Mouse (Mus musculus) hindbrain, embryonic 10.5 days (tissue): ENCODE data around the gene Sgpl1. TPM values are rescaled to one million over a fixed set of nuclear protein-coding genes. Genes with fewer than 3 reads are reported as not detected.
A peak's percentile ranks its signal among the peaks of the same experiment; 100 is the strongest.
"Not testable (repeated sequence)": the region's sequence is repeated elsewhere in the genome, so short reads cannot be mapped to it uniquely, and the experiment has no call there.

ENCODE experiments used
- DNase-seq: peaks from one replicate; pipeline ENCODE4 v3.0.0-alpha.2; 2017; ENCODE audit warnings: low spot score
- H3K27ac ChIP-seq: fragments of 300-500 bp; sonication (generic); 2 replicates; pipeline ENCODE4 v1.5.1; 2016; ENCODE audit warnings: mild to moderate bottlenecking, moderate library complexity
- H3K27me3 ChIP-seq: fragments of 300-500 bp; sonication (generic); 2 replicates; pipeline ENCODE4 v1.6.1; 2016; ENCODE audit warnings: mild to moderate bottlenecking; ENCODE audit not compliant: poor library complexity, insufficient read depth, severe bottlenecking
- H3K36me3 ChIP-seq: fragments of 300-500 bp; sonication (generic); 2 replicates; pipeline ENCODE4 v1.6.1; 2016; ENCODE audit warnings: mild to moderate bottlenecking, moderate library complexity
- H3K4me1 ChIP-seq: fragments of 300-500 bp; sonication (generic); replicated peaks from 2 replicates; pipeline ENCODE4 v1.6.1; 2016; ENCODE audit warnings: mild to moderate bottlenecking
- H3K4me3 ChIP-seq: fragments of 300-500 bp; sonication (generic); 2 replicates; pipeline ENCODE4 v1.5.1; 2016; ENCODE audit warnings: mild to moderate bottlenecking, moderate library complexity
- H3K9me3 ChIP-seq: fragments of 300-500 bp; sonication (generic); 2 replicates; pipeline ENCODE4 v1.6.1; 2016; ENCODE audit warnings: mild to moderate bottlenecking, moderate library complexity
- WGBS: fragments of 180-500 bp; shearing (Covaris S2); methylation state at CpG from one replicate; pipeline ENCODE4 v1.1.7; 2016; 5-methylcytosine and 5-hydroxymethylcytosine counted together
- polyA plus RNA-seq: library from polyadenylated mRNA; unstranded; fragments of >200 nt; fragmentation: Nextera tagmentation; extraction: Ambion mirVana; gene quantifications from 2 replicates; pipeline ENCODE4 v1.2.1, GENCODE M21; 2016

Gene Sgpl1
- polyA plus RNA-seq, 1 experiment from 2014 or later, result 73.0 TPM

DNA sequence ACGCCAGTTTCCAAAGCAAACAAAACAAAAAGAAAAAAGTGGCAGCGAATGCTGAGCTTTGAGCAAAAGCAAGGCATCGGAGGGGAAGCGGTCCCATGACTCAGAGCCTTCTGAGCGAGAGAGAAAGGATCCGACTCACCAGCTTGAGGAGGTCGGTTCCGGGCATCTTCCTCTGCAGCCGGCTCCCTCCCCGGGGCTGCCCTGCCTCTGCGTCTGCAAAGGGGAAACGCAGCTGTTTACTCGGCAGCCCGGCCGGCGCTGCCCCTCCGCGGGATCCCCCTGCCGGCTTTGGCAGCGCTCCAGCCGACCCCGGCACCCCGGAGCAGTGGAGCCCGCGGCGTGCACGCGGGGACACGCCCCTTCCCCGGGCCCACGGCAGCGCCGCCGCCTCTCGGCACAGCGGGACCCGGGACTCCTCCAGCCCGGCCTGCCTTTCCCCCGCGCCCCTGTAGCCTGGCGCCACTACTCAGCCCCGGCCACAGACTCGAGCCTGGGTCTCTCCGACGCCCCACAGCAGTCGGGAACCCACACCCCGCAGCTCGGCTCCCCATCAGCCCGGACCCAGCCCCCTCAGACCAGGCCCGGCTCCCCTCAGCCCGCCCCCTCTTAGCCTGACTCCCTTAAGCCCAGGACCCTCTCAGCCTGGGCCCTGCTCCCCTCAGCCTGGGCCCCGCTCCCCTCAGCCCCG is 1.2 kb downstream of the Sgpl1 start:
- peaks cover 30% of the 10 kb centered on the region for H3K4me1 ChIP-seq
- H3K27ac ChIP-seq, result peak overlapping the region; percentile 94
- peak; percentile 73 for DNase-seq
- no peaks in the 10 kb centered on the region for H3K27me3 ChIP-seq
- H3K36me3 ChIP-seq, result 0 out of 2 replicates have a peak, but pooled peaks cover 2% of the 10 kb centered on the region
- H3K4me3 ChIP-seq, result peak overlapping the region; percentile 96
- no peaks in the 10 kb centered on the region for H3K9me3 ChIP-seq
- WGBS, result under 1% methylated on average over 53 of the region's 53 CpGs

DNA sequence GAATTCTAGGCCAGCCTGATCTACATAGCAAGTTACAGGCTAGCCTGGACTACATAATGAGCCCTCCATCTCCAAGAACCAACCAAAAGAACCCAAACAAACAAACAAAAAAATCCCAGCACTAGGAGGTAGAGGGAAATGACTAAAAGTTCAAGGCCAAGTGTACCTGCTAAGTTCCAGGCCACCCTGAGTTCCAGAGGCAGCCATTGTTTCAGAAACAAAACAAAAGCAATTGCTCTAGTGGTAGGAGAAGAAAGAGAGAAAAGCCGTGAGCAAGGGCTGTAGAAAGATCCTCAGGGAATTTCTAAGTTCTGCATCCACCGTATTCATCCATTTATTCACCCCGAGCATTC is 1.8 kb downstream of the Sgpl1 start:
- Histone ChIP-seq H3K27me3 (no peaks in the 10 kb centered on the region), H3K4me1 (peaks cover 30% of the 10 kb centered on the region), H3K4me3 (peak overlapping the region; percentile 96), H3K27ac (peak overlapping the region; percentile 94), H3K9me3 (no peaks in the 10 kb centered on the region), H3K36me3 (0 out of 2 replicates have a peak, but pooled peaks cover 2% of the 10 kb centered on the region)
- 0% methylated on average over 3 of the region's 3 CpGs for WGBS
- no peak for DNase-seq

DNA sequence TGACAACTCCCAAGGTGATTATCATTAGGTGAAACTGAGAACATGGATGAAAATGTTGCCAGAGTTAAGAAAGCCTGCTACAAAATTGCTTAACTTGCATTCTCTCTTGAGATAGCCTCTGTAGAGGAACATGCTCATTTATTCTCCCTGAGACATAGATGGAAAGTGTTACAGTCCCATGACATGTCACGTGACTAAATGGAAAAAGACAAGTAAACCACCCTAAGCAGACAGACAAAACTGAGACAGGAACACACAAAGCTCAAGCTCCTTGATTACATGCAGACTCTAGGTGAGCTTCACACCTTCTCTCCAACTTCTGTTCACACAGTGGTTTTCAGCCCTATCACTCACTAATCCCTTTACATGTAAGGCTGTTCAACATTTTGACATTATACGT is 4.2 kb downstream of the Sgpl1 start:
- Histone ChIP-seq H3K36me3 (peaks cover 6% of the 10 kb centered on the region; the same call in 1 of the 2 replicates), H3K27ac (no peak overlapping the region), H3K9me3 (no peaks in the 10 kb centered on the region), H3K4me1 (peaks cover 29% of the 10 kb centered on the region), H3K4me3 (no peak overlapping the region), H3K27me3 (no peaks in the 10 kb centered on the region)
- WGBS, result 94% methylated on average over 2 of the region's 2 CpGs
- no peak for DNase-seq

DNA sequence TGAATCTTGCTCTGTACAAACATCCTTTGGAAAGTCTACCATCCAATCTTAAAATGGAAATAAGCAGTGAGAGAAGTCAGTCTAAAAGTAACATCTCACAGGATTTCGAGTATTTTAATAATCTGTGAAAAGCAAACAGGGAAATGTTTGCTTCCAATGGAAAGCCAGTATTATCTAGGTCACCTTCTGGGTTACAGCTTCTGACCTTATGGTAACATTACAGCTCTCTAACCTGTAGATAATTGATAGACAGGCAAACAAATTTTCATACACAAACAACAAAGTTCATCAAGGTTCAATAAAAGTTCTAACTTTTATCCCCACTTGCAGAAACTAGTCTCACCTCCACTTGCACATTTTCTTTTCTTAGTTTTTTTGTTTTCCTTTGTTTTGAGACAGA is 9.9 kb downstream of the Sgpl1 start:
- Histone ChIP-seq H3K4me3 (no peak overlapping the region), H3K4me1 (no peaks in the 10 kb centered on the region), H3K36me3 (peaks cover 7% of the 10 kb centered on the region), H3K27ac (no peak overlapping the region), H3K27me3 (no peaks in the 10 kb centered on the region), H3K9me3 (no peaks in the 10 kb centered on the region)
- DNase-seq, result no peak
- 77% methylated on average over 1 of the region's 1 CpGs for WGBS

DNA sequence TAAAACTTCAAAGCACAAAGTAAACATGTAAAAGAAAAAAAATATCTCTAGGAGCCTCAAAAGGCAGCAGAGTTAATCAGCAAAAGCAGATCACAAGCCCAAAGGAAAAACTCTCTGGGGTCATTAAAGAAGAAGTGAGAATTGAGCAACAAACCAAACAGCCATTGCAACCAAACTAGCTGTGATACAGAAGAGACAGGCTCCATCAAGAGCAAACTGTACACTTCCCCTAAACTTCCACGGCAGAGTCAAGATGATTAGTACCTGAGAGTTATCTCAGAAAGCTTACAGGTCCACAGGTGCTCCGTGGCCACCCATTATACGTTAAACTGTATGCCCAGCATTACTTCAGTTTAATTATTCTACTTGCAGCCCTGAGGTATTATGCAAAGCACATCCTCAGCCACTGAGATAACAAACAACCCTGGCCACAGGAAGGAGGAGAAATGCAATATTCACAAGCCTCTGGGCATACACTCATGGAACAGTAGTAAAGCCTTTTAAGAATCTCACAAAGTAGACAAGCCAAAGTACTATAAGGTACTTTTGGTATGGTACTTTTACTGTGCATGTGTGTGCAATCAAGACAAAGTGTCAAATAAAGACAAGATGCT is 12.2 kb downstream of the Sgpl1 start:
- no peak for DNase-seq
- peaks cover 12% of the 10 kb centered on the region for H3K36me3 ChIP-seq
- H3K27ac ChIP-seq, result no peak overlapping the region
- H3K9me3 ChIP-seq, result no peaks in the 10 kb centered on the region
- H3K27me3 ChIP-seq, result no peaks in the 10 kb centered on the region
- H3K4me3 ChIP-seq, result no peak overlapping the region
- H3K4me1 ChIP-seq, result no peaks in the 10 kb centered on the region
- 65% methylated on average over 3 of the region's 3 CpGs for WGBS

DNA sequence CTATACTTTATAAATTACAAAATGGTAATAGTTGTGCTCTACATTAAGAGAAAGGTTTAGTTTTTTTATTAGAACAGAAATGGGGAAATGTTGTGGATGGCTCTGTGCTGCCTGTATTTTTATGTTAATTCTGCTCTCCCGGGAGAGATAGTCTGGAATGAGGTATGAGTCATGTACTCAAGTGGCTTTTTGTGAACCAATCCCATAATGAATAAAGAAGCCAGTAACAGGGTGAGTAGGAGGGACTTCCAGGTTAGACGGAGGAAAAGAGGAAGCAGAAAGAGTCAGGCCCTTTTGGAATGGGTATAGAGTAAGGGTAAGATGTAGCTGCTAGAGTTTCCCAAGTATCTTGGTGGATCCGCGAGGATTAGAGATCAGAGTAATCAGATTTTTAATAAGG is 13.5 kb downstream of the Sgpl1 start:
- H3K4me3 ChIP-seq, result no peak overlapping the region
- no peaks in the 10 kb centered on the region for H3K4me1 ChIP-seq
- WGBS, result 86% methylated on average over 4 of the region's 4 CpGs
- peaks cover 7% of the 10 kb centered on the region for H3K36me3 ChIP-seq
- H3K27ac ChIP-seq, result no peak overlapping the region
- H3K9me3 ChIP-seq, result no peaks in the 10 kb centered on the region
- H3K27me3 ChIP-seq, result no peaks in the 10 kb centered on the region
- no peak for DNase-seq

DNA sequence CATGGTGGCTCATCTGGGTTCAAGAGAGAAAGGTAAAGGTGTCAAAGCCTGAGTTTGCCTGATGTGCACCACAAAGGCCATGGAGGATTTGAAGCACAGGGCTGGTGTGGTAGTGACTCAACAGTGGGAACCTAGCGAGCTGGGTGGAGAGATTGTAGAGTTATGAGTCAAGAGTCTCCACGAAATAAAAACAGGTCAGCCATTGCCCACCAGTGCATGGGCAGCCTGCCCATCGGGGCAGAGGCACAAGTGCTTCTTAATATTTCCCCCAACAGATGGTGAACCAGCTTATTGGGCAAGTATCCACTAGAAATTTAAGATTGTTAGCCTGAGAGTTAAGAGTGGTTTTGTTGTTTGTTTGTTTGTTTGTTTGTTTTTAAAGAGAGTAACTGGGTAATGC is 16.5 kb downstream of the Sgpl1 start:
- WGBS, result 80% methylated on average over 3 of the region's 3 CpGs
- Histone ChIP-seq H3K4me3 (no peak overlapping the region), H3K4me1 (no peaks in the 10 kb centered on the region)

DNA sequence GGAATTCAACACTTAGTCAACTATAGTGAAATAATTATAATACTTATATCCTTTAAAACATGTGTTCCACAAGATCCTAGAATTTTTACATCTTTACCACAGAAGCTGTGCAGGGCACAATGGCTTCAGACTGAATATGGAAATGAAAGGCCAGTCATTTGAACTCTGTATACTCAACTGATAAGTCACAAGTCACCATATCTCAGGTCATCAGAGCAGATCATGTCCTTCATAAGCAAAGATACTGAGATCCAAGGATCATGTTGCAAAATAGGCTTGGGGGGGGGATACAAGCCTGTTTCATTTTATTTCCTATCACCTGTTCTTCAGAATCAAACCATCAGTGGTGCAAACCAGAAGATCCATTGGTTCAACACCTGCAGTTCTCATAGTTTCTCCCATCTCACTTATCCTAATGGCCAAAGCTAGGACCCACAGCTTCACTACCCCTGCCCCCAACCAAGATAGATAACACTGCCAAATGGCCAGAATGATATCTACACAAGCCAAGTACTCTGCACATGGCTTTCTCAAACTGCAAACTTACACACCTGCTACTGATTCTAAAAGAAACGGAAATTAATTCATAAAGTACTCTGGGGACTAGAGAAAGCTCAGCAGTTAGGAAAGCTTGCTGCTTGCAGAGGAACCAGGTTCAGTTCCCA is 18.7 kb downstream of the Sgpl1 start:
- Histone ChIP-seq H3K4me1 (no peaks in the 10 kb centered on the region), H3K27ac (no peak overlapping the region), H3K36me3 (peaks cover 13% of the 10 kb centered on the region), H3K4me3 (no peak overlapping the region), H3K27me3 (no peaks in the 10 kb centered on the region), H3K9me3 (no peaks in the 10 kb centered on the region)
- 85% methylated on average over 1 of the region's 1 CpGs for WGBS
- no peak for DNase-seq

More for the DNA sequence above, 16.5 kb downstream of the Sgpl1 start:
- Histone ChIP-seq H3K27ac (no peak overlapping the region), H3K27me3 (no peaks in the 10 kb centered on the region), H3K36me3 (peaks cover 16% of the 10 kb centered on the region), H3K9me3 (no peaks in the 10 kb centered on the region)
- no peak for DNase-seq

DNA sequence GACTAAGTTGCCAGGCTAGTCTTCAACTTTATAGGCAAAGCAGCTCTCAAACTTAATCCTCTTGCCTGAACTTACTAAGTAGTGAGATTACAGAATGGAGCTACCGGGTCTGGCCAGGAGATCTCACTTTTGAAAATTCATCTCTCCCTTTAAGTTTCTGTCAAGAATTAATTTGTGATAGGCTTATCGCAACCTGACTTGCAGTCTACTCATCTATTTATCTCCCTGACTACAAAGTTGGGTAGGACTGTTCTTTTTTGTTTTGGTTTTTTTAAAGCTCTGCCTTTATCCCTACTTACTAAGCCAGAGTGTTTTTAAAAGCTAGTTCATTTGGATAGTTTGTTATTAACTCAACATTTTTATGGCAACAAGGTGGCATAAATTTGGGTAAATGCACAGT is 23.0 kb downstream of the Sgpl1 start:
- Histone ChIP-seq H3K4me1 (no peaks in the 10 kb centered on the region), H3K4me3 (no peak overlapping the region)
- whole genome bisulfite sequencing, result 97% methylated on average over 2 of the region's 2 CpGs

DNA sequence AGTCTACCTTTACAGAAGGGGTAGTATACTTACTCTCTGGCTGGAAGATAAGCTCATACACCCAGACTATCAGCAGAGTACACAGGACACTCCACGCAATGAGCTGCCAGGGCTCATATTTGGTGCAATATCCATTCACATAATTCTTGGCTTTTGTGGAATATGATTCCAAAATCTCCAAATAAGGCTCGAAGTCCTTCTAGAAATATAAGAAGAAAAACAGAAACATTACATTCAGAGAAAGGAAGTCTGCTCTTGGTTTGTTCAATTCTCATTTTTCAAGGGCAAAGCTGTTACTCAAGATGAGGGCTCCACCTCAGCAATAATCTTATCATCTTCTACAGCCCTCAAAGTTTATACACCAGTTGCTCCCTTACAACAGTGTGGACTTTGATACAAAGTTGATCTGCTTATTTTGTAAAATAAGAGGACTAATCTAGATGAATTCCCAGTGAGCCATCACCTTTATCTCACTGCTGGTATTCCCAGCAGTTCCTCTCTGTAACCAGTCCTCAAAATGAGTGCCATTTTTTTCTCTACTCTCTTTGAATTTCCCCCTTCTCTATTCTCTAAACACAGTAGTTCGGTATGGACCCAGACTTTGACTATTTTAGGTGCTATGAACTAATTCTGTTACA is 24.1 kb downstream of the Sgpl1 start:
- peaks cover 47% of the 10 kb centered on the region for H3K36me3 ChIP-seq
- H3K9me3 ChIP-seq, result no peaks in the 10 kb centered on the region
- no peak overlapping the region for H3K4me3 ChIP-seq
- DNase-seq, result no peak
- H3K27ac ChIP-seq, result no peak overlapping the region
- no peaks in the 10 kb centered on the region for H3K4me1 ChIP-seq
- WGBS, result 90% methylated on average over 3 of the region's 3 CpGs
- no peaks in the 10 kb centered on the region for H3K27me3 ChIP-seq

More for the DNA sequence above, 23.0 kb downstream of the Sgpl1 start:
- Histone ChIP-seq H3K36me3 (peaks cover 38% of the 10 kb centered on the region), H3K27ac (no peak overlapping the region), H3K9me3 (no peaks in the 10 kb centered on the region), H3K27me3 (no peaks in the 10 kb centered on the region)
- DNase-seq, result no peak

DNA sequence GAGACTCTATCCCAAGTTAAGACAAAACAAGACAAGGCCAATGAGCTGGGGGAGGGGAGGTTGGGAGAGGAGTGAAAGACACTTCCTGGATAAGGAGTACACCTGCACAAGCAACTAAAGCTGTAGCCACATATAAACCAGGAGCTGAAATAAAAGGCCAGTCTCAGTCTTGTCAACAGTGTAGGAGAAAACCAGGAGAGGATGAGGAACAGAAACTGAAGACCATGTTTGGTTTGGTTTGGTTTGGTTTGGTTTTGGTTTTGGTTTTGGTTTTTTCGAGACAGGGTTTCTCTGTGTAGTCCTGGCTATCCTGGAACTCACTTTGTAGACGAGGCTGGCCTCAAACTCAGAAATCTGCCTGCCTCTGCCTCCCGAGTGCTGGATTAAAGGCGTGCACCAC is 25.8 kb downstream of the Sgpl1 start:
- H3K4me3 ChIP-seq, H3K9me3 ChIP-seq, H3K27me3 ChIP-seq, DNase-seq, H3K27ac ChIP-seq, H3K4me1 ChIP-seq: not testable (repeated sequence)
- peaks cover 52% of the 10 kb centered on the region for H3K36me3 ChIP-seq
- 95% methylated on average over 4 of the region's 4 CpGs for WGBS

DNA sequence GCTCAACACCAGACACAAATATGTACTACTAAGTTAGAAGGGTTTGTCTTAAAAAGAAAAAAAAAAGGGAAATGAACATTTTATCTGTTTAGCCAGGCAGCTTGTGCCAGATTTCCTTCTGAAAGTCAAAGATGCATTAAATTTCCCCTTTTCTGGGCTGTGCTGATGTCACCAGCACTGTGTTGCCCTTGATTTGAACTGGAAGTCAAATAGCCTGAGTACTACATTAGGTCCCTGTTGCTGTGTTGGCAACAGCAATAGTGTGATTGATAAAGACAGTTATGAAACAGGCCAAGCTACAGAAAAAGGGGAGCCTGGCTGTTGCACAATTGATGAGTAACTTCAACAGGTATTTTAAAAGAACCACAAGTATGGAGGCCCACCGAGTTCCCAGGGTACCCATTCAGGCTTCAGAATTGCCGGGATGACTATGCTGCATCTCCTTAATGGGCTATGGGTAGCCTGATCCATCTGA is 33.2 kb downstream of the Sgpl1 start:
- WGBS, result 94% methylated on average over 2 of the region's 2 CpGs
- Histone ChIP-seq H3K4me1 (no peaks in the 10 kb centered on the region), H3K9me3 (no peaks in the 10 kb centered on the region), H3K27me3 (no peaks in the 10 kb centered on the region), H3K4me3 (no peak overlapping the region), H3K27ac (no peak overlapping the region), H3K36me3 (peaks cover 73% of the 10 kb centered on the region)
- no peak for DNase-seq
